Mouse (Mus musculus): ENCODE data around the gene Etv2.

- TF ChIP-seq CTCF (IDR thresholded peaks at IDR 0.05; ENCODE audit: extremely low read depth, insufficient read depth, insufficient read length, insufficient replicate concordance) (no peak), POLR2A (IDR thresholded peaks at IDR 0.05; ENCODE audit: low read depth, low read length) (no peak)
Measured at GRCm38 (mm10) chr7:30665321-30665720, 29.7 kb upstream of the Etv2 start.

Data from spleen, adult 2 months (tissue).